Mouse (Mus musculus) kidney, adult 8-10 months (tissue): Measurements from ENCODE around the gene Sowaha.
A peak's percentile ranks its signal among the peaks of the same experiment; 100 is the strongest.

Experiments used
- DNase-seq, 2 experiments: peaks; one replicate each; pipeline ENCODE4 v3.0.0; 2022

Sowaha gene

DNA sequence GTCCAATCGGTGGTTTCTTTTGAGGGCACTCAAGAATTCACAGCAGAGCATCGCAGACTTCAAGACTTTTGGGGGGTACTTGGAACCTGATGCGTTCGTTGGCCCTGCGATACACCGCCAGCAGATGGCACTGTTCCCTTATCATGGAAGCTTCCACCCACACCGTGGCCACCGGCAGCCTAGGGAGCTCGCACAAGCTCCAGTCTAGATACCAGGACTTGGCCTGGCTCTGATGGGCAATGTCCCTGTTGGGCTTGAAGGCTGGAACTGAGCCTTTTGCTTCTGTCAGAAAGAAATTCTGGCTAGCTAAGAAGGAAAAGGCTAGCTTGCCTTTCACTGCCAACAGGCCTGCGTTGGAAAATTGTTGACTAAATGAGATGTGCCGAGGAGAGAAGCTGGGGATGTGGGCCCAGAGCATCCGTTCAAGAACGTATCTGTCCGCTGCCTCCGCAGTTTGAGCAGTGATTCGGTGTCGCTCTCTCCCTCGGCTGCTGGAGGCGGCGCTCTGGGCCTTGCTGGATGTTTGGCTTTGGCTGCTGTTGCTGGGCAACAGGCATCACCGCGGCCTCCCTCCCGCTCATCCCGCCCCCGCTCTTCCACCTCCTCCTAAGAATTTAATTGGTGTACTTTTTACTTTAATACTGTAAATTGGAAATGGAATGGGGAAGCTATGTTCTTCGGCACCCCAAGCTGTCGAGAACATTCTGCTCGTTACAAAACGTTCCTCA lies 9.9 kb downstream of the Sowaha start, which contains the start of gene Gm9837:
Gm9837 (minus strand) TSS at position 512 of the 728 bp plus-strand sequence.
- DNase-seq = peak; percentile 73 to 89

- no peak for DNase-seq
Observed at GRCm38 (mm10) chr11:53469294-53469967, 10.6 kb downstream of the Sowaha start.

DNA sequence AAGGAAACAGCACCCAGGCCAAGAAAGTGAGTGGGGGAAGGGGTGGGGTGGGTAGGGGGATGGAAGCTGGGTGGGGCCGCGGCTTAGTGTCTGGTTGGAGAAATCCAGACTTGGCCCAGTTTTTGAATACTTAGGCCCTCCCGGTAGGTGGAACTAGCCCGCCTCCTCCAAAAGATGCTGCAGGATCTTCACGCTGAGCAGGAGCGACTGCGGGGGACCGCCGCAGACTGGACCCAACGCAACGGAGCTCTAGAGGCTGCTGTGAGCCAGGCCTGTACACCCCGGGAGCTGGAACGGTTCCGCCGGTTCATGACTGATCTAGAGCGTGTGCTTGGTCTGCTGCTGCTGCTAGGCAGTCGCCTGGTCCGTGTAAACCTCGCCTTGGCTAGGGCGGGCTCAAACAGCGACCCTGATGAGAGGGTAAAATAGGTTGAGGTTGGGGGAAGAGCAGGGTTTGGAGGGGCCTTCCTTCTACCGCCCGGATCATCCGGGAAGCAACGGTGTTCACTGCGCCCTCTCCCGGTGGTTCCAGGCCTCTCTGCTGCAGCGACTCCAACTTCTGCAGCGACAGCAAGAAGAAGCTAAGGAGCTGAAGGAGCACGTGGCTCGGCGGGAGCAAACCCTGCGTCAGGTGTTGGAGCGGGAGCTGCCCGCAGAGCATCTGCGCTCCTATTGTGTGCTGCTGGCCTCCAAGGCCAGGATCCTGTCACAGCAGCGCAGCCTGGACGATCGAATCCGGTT lies 13.7 kb downstream of the Sowaha start:
- peak; percentile 65 to 82 for DNase-seq

GRCm38 (mm10) chr11:53463551-53464424 lies 16.3 kb downstream of the Sowaha start:
- DNase-seq = peak in 1 of 2 experiments; percentile 35

- peak in 1 of 2 experiments; percentile 57 for DNase-seq
Observed at GRCm38 (mm10) chr11:53461727-53462126, 18.3 kb downstream of the Sowaha start.

GRCm38 (mm10) chr11:53460192-53460591 lies 19.9 kb downstream of the Sowaha start:
- DNase-seq = no peak

DNA sequence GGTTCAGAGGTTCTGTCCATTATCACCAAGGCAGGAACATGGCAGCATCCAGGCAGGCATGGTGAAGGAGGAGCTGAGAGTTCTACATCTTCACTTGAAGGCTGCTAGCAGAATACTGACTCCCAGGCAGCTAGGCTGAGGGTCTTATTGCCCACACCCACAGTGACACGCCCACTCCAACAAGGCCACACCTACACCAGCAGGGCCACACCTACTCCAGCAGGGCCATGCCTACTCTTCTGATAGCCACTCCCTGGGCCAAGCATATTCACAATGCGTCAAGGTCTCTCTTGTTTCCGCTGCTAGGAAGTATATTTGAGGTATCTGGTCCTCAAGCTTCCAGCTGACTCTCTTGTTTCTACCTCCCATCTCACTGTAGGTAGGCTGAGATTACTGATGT lies 21.1 kb downstream of the Sowaha start:
- DNase-seq = no peak

DNA sequence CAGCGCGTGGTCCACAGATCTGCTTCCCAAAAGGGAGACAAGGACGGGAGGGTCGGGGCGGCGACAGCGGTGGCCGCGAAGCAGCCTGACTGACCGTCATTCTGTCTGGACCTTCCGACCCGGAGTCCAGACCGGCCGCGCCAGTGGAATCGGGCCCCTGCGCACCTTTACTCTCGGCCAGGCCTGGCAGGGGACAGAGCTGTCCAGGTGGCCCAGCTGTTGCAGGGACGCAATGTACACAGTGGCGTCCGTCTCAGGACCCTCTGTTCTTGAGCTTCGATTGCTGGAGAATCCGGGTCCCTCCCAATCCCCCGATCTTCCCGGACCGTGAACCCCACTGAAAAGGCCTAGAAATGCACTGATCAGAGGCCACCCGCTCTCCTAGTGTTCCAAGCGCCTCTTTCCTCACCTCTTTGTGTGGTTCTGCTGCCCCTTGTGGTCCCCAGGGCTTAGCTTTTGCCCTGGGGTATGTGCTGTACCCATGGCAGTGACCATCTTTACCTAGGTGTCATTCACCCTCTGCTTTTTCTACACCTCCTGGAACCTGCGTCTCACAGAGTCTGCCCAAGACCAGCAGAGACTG lies 22.6 kb downstream of the Sowaha start:
- peak in 1 of 2 experiments; percentile 30 for DNase-seq

DNA sequence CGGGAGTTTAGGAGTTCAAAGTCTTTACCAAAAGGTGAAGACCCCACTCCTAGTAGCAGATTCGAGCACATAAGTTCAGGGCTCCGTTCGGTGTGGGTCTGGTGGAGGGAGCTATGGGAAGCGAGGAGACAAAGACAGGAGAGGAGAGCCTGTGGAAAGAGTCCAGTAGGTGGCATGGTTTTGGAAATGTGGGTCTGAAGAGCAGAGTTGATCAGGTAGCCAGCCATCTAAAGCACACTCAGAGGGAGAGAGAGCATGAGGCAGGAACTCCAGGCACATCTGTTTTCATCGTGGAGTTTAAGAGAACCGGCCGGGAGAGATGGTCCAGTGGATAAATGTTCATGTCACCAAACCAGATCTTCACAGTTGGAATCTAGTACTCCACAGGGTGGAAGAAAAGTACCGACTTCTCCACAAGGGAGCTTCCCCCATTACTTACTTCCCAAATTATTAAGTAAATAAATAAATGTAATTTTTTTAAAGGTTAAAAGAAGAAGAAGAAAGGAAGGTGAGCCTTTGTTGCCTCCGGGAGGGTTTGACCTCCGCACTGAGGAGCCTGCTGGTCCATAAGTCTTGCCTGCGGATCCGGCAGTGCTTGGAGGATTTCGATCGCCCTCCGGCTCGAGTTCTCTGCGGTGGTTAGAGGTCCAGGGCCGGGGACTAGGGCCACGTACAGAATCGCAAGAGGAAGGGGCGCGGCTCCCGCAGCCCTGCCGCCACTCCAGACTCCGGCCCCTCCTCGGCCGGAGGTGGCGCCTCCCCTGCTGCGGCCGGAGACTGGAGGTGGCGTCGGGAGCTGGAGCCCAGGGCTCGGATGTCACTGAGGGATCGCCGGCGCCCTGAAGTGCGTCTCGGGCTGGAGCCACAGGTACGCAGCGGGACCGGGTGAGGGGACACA lies 23.4 kb downstream of the Sowaha start, which contains the start of the genes Gm10447 and Shroom1:
Gm10447 (minus strand) TSS at position 637 of the 898 bp plus-strand sequence.
Shroom1 (plus strand) TSS at position 732 of the 898 bp plus-strand sequence.
- peak; percentile 52 to 61 for DNase-seq

- DNase-seq = no peak
Observed at GRCm38 (mm10) chr11:53453031-53453430, 27.0 kb downstream of the Sowaha start.

DNA sequence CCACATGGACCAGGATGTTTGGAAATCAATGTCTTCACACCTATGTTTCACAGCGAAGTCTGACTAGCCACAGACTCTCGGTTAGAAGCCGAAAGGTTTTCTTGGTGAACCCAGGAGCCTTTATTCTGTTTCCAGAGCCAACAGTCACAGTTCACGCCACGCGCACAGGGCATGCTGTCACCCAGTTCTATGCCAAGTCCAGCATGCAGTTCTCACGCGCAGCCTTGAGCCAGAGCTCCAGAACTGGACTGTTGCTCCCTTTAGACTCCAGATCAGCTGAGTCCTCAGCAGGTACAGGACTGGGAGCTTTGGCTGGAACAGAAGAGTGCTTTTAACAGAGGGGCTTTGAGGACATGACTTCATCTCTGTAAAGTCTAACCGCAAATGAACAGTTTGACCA lies 27.7 kb downstream of the Sowaha start:
- DNase-seq = peak in 1 of 2 experiments; percentile 59

GRCm38 (mm10) chr11:53451361-53451760 lies 28.7 kb downstream of the Sowaha start:
- no peak for DNase-seq

DNA sequence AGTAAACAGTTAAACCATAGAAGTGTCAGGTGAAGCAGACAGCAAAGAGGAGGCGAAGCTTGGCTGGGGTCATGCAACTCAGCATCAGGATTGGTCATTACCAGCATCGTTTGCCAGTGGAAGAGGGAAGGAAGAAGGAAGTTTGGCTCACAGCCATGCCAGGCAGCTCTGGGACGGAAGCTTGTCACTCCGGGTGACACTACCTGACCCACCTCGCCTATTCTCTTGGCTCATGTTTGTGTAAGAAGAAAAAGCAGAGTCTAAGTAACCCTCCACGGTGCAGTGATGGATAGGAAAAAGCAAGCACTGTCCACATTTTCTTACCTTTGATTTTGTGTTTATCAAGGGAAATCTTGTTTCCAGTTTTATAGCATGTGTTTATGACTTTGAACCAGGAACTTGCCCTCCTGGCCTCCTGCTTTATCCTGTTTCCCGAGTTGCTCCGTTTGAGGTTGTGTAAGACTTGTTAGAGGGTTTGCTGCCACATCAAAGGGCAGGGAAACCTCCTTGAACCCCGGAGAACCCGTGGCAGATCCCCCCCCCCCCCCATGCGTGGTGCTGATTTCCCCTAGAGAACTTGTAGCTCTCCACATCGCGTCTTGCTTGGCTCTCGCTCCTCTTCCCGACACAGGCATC lies 29.9 kb downstream of the Sowaha start:
- no peak for DNase-seq

DNA sequence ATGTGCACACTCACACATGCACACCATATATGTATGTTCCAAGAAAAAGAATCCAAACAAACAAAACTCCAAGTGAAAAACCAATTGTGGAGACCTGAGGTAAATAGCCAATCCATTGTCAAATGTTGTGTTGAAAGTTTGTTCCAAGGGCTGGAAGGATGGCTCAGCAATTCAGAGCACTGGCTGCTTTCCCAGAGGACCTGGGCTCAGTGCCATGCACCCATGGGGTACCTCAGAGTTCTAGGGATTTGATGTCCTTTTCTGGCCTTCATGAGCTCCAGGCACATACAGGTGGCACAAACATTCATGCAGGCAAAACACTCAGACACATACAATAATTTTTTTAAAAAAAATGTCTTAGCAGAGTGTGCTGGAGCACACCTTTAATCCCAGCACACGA lies 31.5 kb downstream of the Sowaha start:
- peak; percentile 75 to 93 for DNase-seq

DNA sequence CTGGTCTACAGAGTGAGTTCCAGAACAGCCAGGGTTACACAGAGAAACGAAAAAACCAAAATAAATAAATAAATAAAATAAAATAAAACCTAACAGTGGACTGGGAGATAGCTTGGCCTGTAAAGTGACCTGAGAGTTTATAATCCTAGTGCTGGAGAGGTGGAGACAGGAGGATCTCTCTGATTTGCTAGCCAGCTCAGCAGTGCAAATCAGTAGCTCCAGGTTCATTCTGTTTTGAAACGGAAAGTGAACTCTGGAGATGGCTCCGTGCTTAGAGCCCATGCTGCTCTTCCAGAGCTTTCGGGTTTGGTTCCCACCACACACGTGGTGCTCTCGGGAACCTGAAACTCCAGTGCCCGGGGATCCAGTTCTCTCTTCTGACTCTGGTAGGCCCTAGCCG lies 32.1 kb downstream of the Sowaha start:
- DNase-seq = no peak

DNA sequence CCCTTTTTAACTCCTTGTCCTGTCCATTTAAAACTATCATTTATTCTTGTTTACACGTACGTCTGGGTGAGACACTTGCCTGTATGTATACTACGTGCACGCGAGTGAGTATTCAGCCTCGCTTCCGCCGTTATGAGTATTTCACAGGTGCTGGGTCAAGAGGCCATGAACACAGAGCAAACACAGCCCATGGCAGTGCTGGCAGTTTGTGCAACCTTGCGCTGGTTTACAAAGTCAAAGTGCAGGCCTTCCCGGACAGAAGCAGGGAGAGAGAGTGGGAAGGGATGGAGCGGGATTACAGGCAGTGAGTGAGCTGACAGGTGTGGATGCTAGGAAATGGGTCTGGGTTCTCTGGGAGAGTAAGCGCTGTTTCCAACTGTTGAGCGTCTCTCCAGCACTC lies 33.9 kb downstream of the Sowaha start:
- no peak for DNase-seq

DNA sequence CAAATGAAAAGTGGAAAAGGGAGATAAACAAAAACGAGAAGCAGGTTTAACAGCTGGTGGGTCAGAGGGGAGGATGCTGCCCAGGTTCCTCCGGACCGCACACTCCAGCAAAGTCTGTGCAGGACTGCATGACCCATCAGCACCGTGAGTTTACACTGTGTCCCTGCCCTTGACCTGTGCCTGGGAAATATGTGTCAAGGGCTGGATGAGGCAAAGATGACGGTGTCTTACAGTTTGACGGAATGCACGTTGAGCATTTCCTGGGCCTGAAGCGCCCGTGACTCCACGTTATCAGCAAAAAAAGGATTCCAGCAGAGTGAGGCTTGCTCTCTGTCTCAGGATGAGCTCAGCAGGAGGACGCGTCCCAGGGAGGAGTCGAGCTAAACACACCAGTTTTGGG lies 34.5 kb downstream of the Sowaha start:
- no peak for DNase-seq

GRCm38 (mm10) chr11:53443861-53444260 lies 36.2 kb downstream of the Sowaha start:
- peak in 1 of 2 experiments; percentile 61 for DNase-seq

DNA sequence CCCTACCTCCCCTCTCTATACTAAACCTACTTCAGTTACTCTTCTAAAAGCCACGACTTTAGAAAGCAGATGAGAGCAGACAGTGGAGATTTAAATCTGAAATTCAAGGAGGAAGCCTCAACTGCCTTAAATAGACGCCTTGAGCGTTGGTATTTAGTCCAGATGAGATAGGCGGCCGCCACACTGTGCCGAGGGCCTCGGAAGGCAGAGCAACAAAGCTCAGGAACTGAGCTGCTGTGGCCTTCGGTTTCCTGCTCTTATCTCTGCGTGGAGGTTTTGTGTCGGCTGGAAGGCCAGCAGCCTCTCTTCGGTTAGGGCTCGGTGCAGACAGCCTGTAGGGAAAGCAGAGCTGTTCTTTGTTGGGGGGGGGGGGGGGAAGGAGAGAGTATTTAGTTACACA lies 38.2 kb downstream of the Sowaha start:
- no peak for DNase-seq

DNA sequence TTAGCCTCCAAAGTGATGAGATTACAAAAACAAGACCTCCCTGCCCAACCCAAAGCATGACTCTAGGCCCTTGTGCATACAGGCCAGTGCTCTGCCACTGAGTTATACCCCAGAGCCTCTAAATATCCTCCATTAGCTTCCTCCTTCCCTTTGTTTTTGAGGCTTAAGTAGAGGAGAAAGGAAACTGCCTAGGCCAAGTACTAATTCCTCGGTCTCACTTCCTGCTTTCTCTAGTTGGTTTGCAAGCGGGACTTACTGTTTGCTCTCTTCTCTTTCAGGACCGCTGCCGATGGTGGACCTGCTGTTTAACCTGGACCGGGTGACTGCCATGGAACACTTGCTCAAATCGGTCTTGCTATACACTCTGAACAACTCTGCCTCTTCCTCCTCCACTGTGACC lies 43.7 kb downstream of the Sowaha start:
- DNase-seq = no peak
